Mouse (Mus musculus): ENCODE results near the gene Thap11.
A peak's percentile ranks its signal among the peaks of the same experiment; 100 is the strongest.

Gene Thap11

DNA sequence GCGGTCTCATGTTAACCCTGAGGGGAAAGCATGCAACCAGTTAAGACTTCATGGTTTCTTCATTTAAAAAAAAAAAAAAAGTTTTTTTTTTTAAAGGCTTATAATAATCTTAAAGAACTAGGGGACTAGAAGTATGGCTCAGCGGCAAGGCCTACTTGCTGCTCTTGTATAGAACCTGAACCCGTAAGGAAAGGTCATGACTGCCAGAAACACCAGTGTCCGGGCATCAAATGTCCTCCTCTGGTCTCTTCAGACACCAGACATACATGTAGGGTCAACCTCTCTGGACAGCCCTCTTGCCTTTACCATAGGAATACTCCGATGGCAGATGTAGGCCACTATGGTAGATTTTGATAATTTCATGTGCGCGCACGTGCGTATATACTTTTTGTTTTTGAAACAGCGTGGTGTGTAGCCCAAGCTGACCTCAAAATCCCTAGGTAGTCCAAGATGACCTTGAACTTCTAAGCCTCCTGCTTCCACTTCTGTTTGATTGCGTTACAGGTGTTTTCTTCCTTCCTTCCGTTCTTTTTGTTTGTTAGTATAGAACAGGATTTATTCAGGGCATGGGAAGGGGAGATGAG is 2.7 kb upstream of the Thap11 start:
- DNase-seq (ENCODE audit: low spot score in 2 of 2), result no peak

DNA sequence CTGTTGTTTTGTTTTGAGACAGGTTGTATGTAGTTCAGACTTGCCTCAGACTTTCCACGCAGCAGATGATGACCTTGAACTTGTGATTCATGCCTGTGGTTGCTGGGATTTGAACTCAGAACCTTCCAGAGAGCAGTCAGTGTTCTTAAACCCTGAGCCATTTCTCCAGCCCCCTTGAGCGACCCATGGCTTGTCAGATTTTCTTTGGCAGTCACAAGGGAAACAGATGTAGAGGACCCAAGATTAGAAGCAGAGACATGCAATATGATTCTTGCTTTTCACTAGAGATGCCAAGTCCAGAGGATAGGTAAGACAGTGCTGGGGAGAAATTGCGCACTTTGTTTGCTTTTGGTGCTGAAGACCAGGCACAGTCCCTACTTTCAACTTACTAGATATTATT is 1.8 kb upstream of the Thap11 start, which contains the start of gene Cenpt:
Gene Cenpt (minus strand): TSS at position 101 of the 400 bp plus-strand sequence.
- DNase-seq (ENCODE audit: low spot score in 2 of 2), result no peak

DNA sequence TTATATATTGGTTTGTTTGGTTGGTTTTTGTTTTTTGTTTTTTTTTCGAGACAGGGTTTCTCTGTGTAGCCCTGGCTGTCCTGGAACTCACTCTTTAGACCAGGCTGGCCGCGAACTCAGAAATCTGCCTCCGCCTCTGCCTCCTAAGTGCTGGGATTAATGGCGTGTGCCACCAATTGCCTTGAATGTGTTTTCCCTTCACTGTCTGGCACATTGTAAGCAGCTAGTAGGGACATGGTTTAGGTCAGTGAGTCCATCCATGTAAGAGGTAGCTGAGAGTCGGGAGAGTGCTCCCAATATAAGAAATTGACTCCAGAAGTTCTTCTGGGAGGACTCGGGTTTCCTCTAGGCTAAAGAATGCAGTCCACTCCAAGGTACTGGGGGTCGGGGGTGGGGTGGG is 629 bp upstream of the Thap11 start:
- peak in 1 of 2 experiments; percentile 14 for DNase-seq (ENCODE audit: low spot score in 2 of 2)

DNA sequence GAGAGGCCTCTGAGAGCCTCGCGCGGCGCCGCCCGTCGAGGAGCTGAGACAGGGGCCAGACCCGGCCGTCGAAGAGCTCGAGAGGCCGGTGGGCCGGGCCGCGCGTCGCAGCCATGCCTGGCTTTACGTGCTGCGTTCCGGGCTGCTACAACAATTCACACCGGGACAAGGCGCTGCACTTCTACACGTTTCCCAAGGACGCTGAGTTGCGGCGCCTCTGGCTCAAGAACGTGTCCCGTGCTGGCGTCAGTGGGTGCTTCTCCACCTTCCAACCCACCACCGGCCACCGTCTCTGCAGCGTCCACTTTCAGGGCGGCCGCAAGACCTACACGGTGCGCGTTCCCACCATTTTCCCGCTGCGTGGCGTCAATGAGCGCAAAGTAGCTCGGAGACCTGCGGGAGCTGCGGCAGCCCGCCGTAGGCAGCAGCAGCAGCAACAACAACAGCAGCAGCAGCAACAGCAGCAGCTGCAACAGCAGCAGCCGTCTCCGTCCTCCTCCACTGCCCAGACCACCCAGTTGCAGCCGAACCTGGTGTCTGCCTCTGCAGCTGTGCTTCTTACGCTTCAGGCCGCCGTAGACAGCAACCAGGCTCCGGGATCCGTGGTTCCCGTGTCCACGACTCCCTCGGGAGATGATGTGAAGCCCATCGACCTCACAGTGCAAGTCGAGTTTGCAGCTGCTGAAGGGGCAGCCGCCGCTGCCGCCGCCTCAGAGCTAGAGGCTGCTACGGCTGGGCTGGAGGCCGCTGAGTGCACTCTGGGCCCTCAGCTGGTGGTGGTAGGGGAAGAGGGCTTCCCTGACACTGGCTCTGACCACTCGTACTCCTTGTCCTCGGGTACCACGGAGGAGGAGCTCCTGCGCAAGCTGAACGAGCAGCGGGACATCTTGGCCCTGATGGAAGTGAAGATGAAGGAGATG is 576 bp downstream of the Thap11 start:
- DNase-seq (ENCODE audit: low spot score in 2 of 2), result peak; percentile 25 to 46

DNA sequence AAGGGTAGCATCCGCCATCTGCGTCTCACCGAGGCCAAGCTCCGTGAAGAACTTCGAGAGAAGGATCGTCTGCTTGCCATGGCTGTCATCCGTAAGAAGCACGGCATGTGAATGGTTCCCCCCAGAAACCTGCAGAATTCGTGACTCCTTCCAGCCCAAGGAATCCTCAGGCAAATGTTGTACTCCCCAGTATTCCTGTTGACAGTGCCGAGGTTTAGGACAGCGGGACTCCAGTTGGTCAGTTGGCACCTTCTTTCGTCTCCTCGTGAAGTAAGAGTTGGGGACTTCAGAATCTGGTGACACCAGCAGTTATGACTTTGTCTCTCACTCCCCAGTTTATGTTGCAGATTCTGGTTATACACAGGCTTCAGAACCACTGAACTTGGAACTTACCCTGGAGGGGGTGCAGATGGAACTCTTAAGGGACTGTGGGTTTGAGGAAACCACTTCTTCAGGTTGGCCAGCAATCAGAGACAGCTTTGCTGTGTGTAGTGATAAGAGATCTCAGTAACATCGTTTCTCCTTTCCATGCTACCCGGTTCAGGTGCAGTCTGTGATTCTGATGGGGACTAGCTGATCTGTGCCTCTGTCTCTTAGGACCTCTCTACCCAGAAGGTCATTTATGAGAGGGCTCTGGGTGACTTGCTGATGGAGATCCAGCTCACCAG is 1.4 kb downstream of the Thap11 start:
- no peak for DNase-seq (ENCODE audit: low spot score in 2 of 2)

DNA sequence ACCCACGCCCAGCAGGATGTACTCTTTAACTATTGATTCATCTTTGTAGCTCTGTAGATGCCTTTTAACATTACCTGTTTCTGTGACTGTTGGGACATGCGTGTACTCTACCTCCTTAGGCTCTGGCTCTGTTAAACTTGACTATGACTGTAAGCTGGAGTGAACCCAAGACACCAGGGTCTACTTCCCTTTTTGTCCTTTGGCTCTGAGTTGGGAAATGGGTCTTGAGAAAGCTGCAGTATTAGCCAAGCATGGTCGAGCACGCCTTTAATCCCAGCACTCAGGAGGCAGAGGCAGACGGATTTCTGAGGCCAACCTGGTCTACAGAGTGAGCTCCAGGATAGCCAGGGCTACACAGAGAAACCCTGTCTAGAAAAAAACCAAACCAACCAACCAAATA is 3.6 kb downstream of the Thap11 start:
- no peak for DNase-seq (ENCODE audit: low spot score in 2 of 2)

DNA sequence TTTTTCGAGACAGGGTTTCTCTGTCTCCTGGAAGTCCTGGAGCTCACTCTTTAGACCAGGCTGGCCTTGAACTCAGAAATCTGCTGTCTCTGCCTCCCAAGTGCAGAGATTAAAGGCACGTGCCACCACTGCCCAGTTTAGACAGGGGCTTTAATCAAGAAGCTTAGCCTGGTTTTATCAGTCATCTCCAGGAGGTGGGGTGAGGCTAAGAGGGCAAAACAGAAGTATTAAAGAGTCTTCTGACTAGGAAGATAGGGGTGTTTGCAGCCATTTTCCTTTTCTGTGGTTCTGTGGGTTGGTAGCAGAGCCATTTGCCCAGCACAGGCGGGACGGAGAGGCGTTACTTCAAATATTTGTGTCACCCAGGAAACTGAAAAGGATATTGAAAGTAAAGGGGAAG is 4.4 kb downstream of the Thap11 start:
- DNase-seq (ENCODE audit: low spot score in 2 of 2), result no peak

DNA sequence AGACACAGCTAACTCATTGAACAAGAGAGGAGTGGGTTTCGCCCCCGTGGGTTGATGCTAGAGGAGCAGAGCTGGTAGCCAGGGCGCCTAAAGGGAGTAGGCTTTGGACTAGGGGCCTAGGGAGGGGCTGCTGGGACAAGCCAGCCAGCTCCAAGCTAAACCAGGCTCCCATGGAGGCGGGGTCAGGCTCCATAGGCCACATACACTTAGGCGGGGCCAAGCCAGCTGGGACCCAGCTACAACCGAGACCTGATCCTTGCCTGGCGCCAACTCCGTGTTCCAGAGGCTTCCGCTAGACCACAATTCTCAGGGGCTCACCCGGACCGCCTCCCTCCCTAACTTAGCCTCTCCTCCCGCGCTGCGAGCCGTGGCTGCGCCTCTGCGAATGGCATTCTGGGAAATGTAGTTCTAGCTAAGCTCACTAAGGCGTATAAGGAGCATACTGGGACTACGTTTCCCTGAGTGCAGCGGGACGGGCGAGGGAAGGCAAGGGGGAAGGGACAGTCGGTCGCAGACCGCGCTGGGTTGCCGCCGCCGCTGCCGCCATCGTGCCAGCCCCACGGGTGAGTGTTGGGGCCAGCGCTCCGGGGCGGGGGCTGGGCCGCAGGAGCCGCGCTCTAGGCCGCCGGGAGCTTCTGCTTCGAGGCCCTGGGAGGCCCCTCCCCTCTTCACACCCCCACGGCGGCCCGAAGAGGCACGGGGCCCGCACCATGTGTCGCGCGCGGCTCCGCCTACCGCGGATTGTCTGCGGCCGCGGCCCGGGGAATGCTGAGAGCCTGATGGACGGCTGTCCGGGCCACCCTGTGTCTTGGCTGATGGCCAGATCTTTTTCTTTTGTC is 5.4 kb downstream of the Thap11 start, which contains the start of gene Nutf2:
Gene Nutf2 (plus strand): TSS at position 438 of the 839 bp plus-strand sequence.
- DNase-seq (ENCODE audit: low spot score in 2 of 2), result peak; percentile 87 to 91

DNA sequence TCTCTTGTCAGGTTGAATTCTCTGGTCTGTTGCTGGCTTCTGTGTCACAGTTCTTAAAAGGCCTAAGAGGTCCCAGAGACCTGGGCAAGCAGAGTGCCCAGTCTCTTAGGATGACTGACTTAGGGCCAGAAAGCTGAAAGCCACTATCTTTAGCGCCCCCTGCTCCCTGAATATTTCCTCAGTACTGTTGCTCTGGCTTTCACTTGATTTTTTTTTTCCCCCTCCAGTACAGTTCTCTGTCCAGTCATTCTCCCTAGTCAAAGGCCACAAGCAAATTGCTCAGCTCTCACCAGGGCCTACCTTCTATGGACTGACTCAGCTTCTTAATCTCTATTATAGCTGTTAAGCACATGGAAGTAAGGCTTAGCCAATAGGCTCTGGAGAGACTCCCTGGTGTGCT is 7.0 kb downstream of the Thap11 start:
- no peak for DNase-seq (ENCODE audit: low spot score in 2 of 2)

DNA sequence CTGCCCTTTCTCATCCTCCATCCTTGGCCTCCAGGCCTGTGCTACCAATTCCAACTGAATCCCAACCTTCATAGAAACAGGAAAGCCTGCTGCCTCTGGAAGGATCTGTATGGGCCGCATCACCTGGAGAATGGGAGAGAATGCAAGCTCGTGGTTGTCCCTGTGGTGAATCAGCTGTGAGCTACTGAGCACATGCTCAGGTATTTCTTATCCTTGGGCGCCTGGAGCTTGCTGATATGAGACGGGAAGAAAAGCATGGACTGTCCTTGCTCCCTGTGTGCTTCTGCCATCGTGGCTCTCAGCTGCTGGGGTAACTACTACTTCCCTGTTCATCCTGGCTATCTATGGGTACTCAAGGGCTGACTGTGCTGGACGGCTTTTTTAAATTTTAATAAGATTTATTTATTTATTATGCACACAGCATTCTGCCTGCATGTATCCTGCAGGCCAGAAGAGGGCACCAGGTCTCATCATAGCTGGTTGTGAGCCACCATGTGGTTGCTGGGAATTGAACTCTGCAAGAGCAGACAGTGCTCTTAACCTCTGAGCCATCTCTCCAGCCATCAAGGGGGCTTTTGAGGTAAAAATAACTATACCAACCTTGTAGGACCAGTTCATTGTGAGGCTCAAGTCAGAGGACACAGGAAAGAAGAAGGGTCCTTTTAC is 11.6 kb downstream of the Thap11 start:
- no peak for DNase-seq (ENCODE audit: low spot score in 2 of 2)

DNA sequence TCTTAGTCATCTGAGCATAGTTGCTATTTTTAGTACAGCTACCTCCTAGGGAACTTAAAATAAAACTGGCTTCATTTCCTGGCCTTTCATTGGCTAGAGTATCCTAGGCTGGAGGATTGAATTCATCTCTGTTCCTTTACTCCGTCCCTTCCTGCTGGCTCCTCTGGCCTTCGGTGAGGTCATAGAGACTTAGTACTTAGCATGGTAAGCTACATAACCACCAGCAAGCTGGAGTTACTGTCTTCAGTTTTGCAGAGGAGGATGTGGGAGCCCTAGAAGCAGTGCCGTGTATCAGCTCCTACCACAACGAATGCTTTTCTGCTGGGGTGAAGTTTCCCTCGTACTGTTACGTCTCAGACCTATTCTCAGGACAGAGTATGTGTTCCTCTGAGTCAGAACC is 19.4 kb downstream of the Thap11 start:
- no peak for DNase-seq (ENCODE audit: low spot score in 2 of 2)

DNA sequence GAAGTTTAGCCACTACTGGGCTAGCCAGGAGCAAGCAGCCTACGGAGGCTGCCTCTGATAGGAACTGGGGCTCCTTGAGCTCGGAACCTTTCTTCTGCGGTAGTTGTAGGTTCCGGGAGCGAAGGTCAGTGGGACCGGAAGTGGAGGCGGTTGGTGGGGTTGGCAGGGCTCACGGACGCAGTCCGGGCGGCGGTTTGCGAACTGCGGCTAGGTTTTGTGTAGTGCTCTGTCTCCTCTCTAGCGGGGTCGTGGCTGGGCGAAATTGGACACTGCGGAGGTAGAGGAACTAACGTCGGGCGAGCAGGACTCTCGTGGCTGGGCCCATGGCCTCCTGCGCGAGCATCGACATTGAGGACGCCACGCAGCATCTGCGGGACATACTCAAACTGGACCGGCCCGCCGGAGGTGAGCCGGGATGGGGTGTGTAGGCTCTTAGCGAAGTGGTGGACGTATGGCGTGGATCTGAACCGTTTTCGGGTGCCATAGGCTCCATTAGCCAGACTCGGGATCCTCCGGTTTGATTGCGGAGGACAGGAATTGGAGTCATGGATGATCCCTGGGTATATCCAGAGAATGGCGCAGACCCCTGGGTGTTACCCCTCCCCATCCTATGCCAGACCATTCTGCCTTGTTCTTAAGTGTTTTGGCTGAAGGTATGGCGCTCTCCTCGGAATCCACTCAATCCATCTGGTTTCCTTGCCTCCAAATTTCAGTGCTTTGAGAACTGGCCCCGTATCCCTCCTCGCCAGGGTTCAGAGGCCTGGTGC is 26.0 kb downstream of the Thap11 start, which contains the start of gene Edc4:
Gene Edc4 (plus strand): TSS at position 128 of the 767 bp plus-strand sequence.
- DNase-seq (ENCODE audit: low spot score in 2 of 2), result peak; percentile 71 to 86

DNA sequence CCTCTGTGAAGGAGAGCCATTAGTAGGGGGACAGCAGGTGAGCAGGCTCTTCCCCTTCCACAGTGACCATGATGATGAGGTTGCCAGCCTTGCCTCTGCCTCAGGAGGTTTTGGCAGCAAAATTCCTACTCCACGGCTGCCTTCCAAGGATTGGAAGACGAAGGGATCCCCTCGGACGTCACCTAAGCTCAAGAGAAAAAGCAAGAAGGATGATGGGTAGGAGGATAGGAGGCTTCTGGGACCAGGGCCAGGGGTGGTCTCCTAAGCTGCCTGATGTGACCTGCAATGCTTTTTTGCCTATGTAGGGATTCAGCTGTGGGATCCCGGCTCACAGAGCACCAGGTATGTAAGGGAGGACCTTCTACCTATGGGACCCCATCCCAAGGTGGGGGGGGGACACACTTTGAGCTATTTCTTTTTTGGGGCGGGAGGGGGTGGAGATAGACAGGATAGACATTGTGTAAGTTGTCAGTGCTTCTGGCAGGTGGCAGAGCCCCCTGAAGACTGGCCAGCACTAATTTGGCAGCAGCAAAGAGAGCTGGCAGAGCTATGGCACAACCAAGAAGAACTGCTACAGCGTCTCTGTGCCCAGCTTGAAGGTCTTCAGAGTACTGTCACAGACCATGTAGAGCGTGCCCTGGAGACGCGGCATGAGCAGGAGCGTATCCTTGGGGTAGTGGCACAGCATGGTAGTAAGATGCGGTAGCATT is 35.0 kb downstream of the Thap11 start:
- no peak for DNase-seq (ENCODE audit: low spot score in 2 of 2)

DNA sequence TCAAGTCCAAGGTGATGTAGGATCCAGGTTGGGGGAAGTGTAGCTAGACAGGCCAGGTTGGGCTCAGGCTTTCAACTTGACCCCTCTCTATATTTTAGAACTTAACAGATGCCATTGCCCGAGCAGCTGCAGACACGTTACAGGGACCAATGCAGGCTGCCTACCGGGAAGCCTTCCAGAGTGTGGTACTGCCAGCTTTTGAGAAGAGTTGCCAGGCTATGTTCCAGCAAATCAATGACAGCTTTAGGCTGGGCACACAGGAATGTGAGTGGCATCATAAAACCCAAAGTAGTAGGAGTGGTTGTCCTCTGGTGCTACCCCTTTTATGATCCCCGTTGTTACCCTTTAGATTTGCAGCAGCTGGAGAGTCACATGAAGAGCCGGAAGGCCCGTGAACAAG is 35.9 kb downstream of the Thap11 start:
- no peak for DNase-seq (ENCODE audit: low spot score in 2 of 2)

DNA sequence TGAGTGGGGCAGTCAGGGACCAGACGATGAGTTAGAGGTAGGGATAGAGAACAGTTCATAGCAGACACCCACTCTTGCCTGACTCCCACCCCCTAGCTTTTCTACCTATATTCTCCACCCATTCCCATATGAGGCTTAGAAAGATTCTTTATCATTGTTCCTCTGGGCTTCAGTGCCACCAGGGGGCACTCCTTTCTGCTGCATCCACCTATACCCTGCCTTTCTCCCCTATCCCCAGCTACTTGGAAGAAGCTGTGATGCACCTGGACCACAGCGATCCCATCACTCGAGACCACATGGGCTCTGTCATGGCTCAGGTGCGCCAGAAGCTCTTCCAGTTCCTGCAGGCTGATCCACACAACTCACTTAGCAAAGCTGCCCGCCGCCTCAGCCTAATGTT is 37.5 kb downstream of the Thap11 start:
- DNase-seq (ENCODE audit: low spot score in 2 of 2), result peak in 1 of 2 experiments; percentile 32

DNA sequence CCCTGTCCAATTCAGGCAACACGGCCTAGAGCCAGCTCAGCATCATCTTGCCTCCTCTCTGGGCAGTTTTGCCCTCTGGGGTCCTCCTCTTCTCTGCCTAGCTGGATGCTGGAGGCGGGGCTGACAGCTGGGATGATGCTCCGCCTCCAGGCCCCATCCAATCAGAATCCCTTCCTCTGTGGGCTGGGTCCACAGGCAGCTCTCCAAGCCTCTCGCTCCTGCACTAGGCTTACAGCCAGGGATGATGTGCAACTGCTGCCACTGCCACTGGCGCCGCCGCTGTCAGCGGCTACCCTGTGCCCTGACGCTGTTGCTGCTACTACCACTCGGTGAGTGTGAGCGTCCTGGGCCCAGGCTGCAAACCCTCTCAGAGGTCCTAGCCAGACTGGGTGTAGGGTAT is 38.4 kb downstream of the Thap11 start, which contains the start of gene Nrn1l:
Gene Nrn1l (plus strand): TSS at position 229 of the 400 bp plus-strand sequence.
- no peak for DNase-seq (ENCODE audit: low spot score in 2 of 2)

DNA sequence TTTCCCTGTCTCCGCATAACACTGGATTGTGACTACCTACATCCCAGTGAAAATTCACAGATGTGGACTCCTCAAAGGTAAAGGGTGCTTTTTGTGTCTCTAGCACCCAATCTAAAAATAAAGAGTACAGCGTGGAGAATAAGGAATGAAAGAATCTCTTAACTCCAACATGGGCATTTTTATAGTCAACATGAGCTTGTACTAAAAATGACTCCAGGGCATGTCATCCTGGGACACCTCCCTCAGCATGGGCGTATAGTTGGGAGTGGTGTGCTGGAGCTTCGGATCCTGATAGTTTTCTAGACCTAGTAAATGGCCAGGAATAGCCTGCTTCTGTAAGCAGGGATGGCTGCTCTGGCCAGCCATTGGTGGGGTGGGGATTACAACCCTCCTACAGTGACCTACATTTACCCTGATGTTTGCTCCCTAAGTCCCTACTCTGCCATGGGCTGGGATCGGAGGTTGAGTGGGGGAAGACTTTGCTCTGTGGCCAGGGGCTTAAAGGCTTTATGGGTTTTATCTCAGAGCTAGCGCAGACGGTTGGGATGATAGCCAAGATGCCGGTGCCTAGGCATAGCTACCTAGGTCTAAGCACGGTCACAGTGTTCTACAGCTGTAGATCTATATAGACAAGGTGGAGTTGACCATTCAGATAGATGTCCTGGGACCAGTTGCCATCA is 43.0 kb downstream of the Thap11 start:
- DNase-seq (ENCODE audit: low spot score in 2 of 2), result no peak

DNA sequence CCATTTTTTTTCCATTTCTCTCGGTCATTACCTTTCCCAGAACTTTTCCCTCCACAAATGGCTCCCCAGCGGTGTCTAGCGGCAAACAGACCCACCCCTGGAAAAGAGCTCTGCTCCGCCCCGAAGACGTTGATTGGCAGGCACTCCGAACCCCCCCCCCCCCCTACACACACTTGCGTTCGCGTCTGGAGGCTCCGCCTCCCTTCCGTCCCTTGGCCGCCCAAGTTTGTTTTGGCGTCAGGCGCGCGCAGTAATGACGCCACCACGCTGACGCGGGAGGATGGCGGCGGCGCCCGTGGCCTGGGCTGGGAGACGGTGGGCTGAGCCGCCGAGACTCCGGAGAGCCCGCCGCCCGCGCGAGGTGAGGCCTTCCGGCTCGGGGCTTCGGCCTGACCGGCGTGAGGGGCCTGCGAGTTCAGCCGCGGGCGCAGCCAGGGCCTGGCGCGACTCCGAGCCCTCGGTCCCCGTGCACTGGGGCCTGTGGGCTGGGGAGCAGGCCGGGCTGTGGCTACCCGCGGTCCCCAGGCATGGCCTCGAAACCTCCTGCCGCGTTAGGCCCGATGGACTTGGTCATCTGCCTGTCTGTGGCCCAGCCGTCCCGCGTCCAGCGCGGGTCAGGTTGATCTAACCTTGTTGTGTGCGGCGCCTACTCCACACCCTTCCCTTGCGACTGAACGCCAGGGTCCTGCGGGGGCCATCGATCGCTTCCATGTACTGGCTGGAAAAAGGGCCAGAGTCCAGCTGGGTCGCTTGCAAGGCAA is 45.4 kb downstream of the Thap11 start, which contains the start of gene Pskh1:
Gene Pskh1 (plus strand): TSS at position 262 of the 761 bp plus-strand sequence.
- DNase-seq (ENCODE audit: low spot score in 2 of 2), result peak; percentile 89 to 93

Data from thymus, postnatal 10 days (tissue).